Mouse (Mus musculus): ENCODE results near the gene Sh3gl2. TPM values are rescaled to one million over a fixed set of nuclear protein-coding genes. Genes with fewer than 3 reads are reported as not detected.

Gene Sh3gl2
- polyA plus RNA-seq, 1 experiment, result not detected

DNA sequence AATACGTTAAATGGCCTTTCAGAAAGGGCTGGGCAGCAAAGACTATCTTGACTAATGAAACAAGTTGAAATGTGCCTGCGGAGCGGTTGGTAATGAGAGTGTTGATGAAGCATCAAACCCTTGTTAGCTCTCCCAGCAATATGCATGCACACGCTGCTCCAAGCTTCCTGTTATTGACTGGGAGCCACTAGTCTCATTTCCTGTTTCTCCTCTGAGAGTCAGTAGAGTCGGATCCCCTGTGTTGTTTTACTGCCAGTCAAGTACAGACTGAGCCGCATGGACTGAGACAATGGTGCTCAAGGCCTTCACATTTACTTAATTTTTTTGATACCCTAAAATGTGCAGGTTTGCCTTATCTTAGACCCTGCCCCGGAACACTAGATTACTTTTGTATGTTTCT is 386.1 kb downstream of the Sh3gl2 start:
- Histone ChIP-seq H3K79me3 (ENCODE audit: low read depth) (no peaks in the 10 kb centered on the region), H3K4me3 (ENCODE audit: insufficient read depth, poor library complexity, severe bottlenecking) (no peak overlapping the region), H3K27me3 (ENCODE audit: control insufficient read depth, insufficient read depth, insufficient read length) (no peaks in the 10 kb centered on the region), H3K79me2 (ENCODE audit: control insufficient read depth, insufficient read depth) (no peaks in the 10 kb centered on the region), H3K36me3 (ENCODE audit: control insufficient read depth, insufficient read depth) (no peaks in the 10 kb centered on the region), H3ac (ENCODE audit: control insufficient read depth, insufficient read length, low read depth) (no peak overlapping the region)
- no peak for TF ChIP-seq CEBPB (IDR thresholded peaks at IDR 0.05; ENCODE audit: low read depth)

GRCm38 (mm10) chr4:85594159-85594558 is 389.2 kb downstream of the Sh3gl2 start:
- no peaks in the 10 kb centered on the region for H3K27me3 ChIP-seq (ENCODE audit: control insufficient read depth, insufficient read depth, insufficient read length)
- H3K4me3 ChIP-seq (ENCODE audit: insufficient read depth, poor library complexity, severe bottlenecking), result no peak overlapping the region
- H3K79me3 ChIP-seq (ENCODE audit: low read depth), result no peaks in the 10 kb centered on the region
- TF ChIP-seq MYOG (IDR thresholded peaks at IDR 0.05; ENCODE audit: control insufficient read depth, extremely low read depth, insufficient read length) (no peak), MYOD1 (IDR thresholded peaks at IDR 0.05; ENCODE audit: control insufficient read depth, insufficient read length, low read depth) (no peak), MAX (IDR thresholded peaks at IDR 0.05) (no peak), USF1 (IDR thresholded peaks at IDR 0.05; ENCODE audit: low read depth) (no peak), CTCF (IDR thresholded peaks at IDR 0.05; ENCODE audit: control insufficient read depth, insufficient read depth, insufficient read length) (no peak), CEBPB (IDR thresholded peaks at IDR 0.05; ENCODE audit: low read depth) (no peak), FOSL1 (IDR thresholded peaks at IDR 0.05; ENCODE audit: insufficient read depth, low read length, poor library complexity, severe bottlenecking) (no peak)
- H3ac ChIP-seq (ENCODE audit: control insufficient read depth, insufficient read length, low read depth), result no peak overlapping the region
- H3K36me3 ChIP-seq (ENCODE audit: control insufficient read depth, insufficient read depth), result no peaks in the 10 kb centered on the region
- no peaks in the 10 kb centered on the region for H3K79me2 ChIP-seq (ENCODE audit: control insufficient read depth, insufficient read depth)

DNA sequence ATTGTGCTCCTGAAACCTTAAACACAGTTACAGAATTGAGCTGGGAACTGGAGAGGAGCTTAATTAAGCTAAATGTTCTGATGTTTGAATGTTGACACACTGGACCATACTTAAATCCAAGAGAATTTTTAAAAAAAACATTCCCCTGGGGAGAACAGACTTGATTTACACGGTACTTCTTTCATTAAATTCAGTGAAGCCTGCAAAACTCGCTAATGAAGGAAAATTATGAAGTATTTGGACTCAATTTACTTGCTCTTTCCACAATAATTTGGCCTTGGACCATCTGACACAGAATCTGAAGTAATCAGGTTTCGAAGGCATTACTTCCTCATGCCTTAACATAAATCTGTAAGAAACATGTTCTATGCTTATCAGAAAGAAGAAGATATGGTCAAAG is 408.4 kb downstream of the Sh3gl2 start:
- no peak for TF ChIP-seq MAX (IDR thresholded peaks at IDR 0.05)
- no peak for TF ChIP-seq CEBPB (IDR thresholded peaks at IDR 0.05; ENCODE audit: low read depth)
- TF ChIP-seq FOSL1 (IDR thresholded peaks at IDR 0.05; ENCODE audit: insufficient read depth, low read length, poor library complexity, severe bottlenecking), result no peak
- TF ChIP-seq USF1 (IDR thresholded peaks at IDR 0.05; ENCODE audit: low read depth), result no peak
- no peak for TF ChIP-seq MYOG (IDR thresholded peaks at IDR 0.05; ENCODE audit: control insufficient read depth, extremely low read depth, insufficient read length)
- no peak for TF ChIP-seq MYOD1 (IDR thresholded peaks at IDR 0.05; ENCODE audit: control insufficient read depth, insufficient read length, low read depth)
- no peak for TF ChIP-seq CTCF (IDR thresholded peaks at IDR 0.05; ENCODE audit: control insufficient read depth, insufficient read depth, insufficient read length)
- Histone ChIP-seq H3K79me3 (ENCODE audit: low read depth) (no peaks in the 10 kb centered on the region), H3K36me3 (ENCODE audit: control insufficient read depth, insufficient read depth) (no peaks in the 10 kb centered on the region), H3ac (ENCODE audit: control insufficient read depth, insufficient read length, low read depth) (no peak overlapping the region), H3K79me2 (ENCODE audit: control insufficient read depth, insufficient read depth) (no peaks in the 10 kb centered on the region), H3K4me3 (ENCODE audit: insufficient read depth, poor library complexity, severe bottlenecking) (no peak overlapping the region), H3K27me3 (ENCODE audit: control insufficient read depth, insufficient read depth, insufficient read length) (no peaks in the 10 kb centered on the region)

- TF ChIP-seq USF1 (IDR thresholded peaks at IDR 0.05; ENCODE audit: low read depth) (no peak), MYOG (IDR thresholded peaks at IDR 0.05; ENCODE audit: control insufficient read depth, extremely low read depth, insufficient read length) (no peak), CTCF (IDR thresholded peaks at IDR 0.05; ENCODE audit: control insufficient read depth, insufficient read depth, insufficient read length) (no peak), MAX (IDR thresholded peaks at IDR 0.05) (no peak), CEBPB (IDR thresholded peaks at IDR 0.05; ENCODE audit: low read depth) (no peak)
- no peaks in the 10 kb centered on the region for H3K79me3 ChIP-seq (ENCODE audit: low read depth)
- no peaks in the 10 kb centered on the region for H3K79me2 ChIP-seq (ENCODE audit: control insufficient read depth, insufficient read depth)
- H3K27me3 ChIP-seq (ENCODE audit: control insufficient read depth, insufficient read depth, insufficient read length), result no peaks in the 10 kb centered on the region
- no peak overlapping the region for H3ac ChIP-seq (ENCODE audit: control insufficient read depth, insufficient read length, low read depth)
- H3K4me3 ChIP-seq (ENCODE audit: insufficient read depth, poor library complexity, severe bottlenecking), result no peak overlapping the region
- no peaks in the 10 kb centered on the region for H3K36me3 ChIP-seq (ENCODE audit: control insufficient read depth, insufficient read depth)
Measured at GRCm38 (mm10) chr4:85618746-85619145, 413.8 kb downstream of the Sh3gl2 start.

DNA sequence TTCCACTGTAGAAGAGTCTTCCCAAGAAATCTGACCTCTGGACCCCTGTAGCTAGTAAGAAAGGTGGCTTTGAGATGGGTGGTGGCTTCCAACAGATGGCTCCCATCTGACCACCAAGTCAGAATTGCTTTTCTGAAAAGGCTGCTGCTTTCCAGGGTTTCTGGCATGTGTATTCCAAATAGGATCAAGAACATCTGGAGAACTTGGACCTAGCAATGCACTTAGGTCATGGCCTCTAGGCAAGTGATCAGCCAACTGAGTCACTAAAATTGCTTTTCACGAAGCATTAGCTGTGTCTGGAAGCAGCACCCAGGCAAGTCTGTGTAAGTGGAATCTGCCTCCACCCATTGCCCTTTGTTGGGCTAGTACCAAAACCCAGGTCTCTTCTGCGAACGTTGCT is 414.3 kb downstream of the Sh3gl2 start:
- TF ChIP-seq FOSL1 (IDR thresholded peaks at IDR 0.05; ENCODE audit: insufficient read depth, low read length, poor library complexity, severe bottlenecking) (no peak), CTCF (IDR thresholded peaks at IDR 0.05; ENCODE audit: control insufficient read depth, insufficient read depth, insufficient read length) (no peak), MYOD1 (IDR thresholded peaks at IDR 0.05; ENCODE audit: control insufficient read depth, insufficient read length, low read depth) (no peak), MAX (IDR thresholded peaks at IDR 0.05) (no peak), MYOG (IDR thresholded peaks at IDR 0.05; ENCODE audit: control insufficient read depth, extremely low read depth, insufficient read length) (no peak), USF1 (IDR thresholded peaks at IDR 0.05; ENCODE audit: low read depth) (no peak), CEBPB (IDR thresholded peaks at IDR 0.05; ENCODE audit: low read depth) (no peak)
- H3K79me2 ChIP-seq (ENCODE audit: control insufficient read depth, insufficient read depth), result no peaks in the 10 kb centered on the region
- no peak overlapping the region for H3ac ChIP-seq (ENCODE audit: control insufficient read depth, insufficient read length, low read depth)
- H3K79me3 ChIP-seq (ENCODE audit: low read depth), result no peaks in the 10 kb centered on the region
- no peak overlapping the region for H3K4me3 ChIP-seq (ENCODE audit: insufficient read depth, poor library complexity, severe bottlenecking)
- no peaks in the 10 kb centered on the region for H3K27me3 ChIP-seq (ENCODE audit: control insufficient read depth, insufficient read depth, insufficient read length)
- H3K36me3 ChIP-seq (ENCODE audit: control insufficient read depth, insufficient read depth), result no peaks in the 10 kb centered on the region

DNA sequence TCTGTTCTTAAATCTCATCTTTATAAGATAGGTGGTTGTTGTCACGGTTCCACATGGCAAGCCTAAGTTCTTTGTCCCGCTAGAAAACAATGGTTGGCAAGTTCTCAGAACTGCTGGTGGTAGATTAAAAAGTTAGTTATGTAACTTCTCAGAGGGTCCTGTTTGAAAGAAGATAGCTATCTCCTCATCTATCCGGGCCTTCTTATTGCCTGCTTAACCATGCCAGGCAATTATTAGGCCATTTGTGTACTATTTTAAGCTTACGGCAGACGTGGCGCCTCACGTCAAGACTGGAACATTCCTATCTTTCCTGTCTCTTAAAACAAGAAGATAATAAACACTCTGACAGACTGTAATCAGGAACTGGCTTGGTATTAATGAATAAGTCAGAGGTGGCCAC is 424.5 kb downstream of the Sh3gl2 start:
- TF ChIP-seq FOSL1 (IDR thresholded peaks at IDR 0.05; ENCODE audit: insufficient read depth, low read length, poor library complexity, severe bottlenecking) (no peak), CTCF (IDR thresholded peaks at IDR 0.05; ENCODE audit: control insufficient read depth, insufficient read depth, insufficient read length) (no peak), MYOD1 (IDR thresholded peaks at IDR 0.05; ENCODE audit: control insufficient read depth, insufficient read length, low read depth) (no peak), MAX (IDR thresholded peaks at IDR 0.05) (no peak), CEBPB (IDR thresholded peaks at IDR 0.05; ENCODE audit: low read depth) (no peak), MYOG (IDR thresholded peaks at IDR 0.05; ENCODE audit: control insufficient read depth, extremely low read depth, insufficient read length) (no peak), USF1 (IDR thresholded peaks at IDR 0.05; ENCODE audit: low read depth) (no peak)

More for the DNA sequence above, 424.5 kb downstream of the Sh3gl2 start:
- no peak overlapping the region for H3ac ChIP-seq (ENCODE audit: control insufficient read depth, insufficient read length, low read depth)
- no peaks in the 10 kb centered on the region for H3K79me2 ChIP-seq (ENCODE audit: control insufficient read depth, insufficient read depth)
- H3K27me3 ChIP-seq (ENCODE audit: control insufficient read depth, insufficient read depth, insufficient read length), result no peaks in the 10 kb centered on the region
- no peaks in the 10 kb centered on the region for H3K79me3 ChIP-seq (ENCODE audit: low read depth)
- H3K36me3 ChIP-seq (ENCODE audit: control insufficient read depth, insufficient read depth), result no peaks in the 10 kb centered on the region
- no peak overlapping the region for H3K4me3 ChIP-seq (ENCODE audit: insufficient read depth, poor library complexity, severe bottlenecking)

All from C2C12 (cell line).